Mouse (Mus musculus): ENCODE results near the gene Mkln1. TPM values are rescaled to one million over a fixed set of nuclear protein-coding genes. Genes with fewer than 3 reads are reported as not detected.

Mkln1 gene
- polyA plus RNA-seq, 1 experiment from 2014 or later = 227 TPM

DNA sequence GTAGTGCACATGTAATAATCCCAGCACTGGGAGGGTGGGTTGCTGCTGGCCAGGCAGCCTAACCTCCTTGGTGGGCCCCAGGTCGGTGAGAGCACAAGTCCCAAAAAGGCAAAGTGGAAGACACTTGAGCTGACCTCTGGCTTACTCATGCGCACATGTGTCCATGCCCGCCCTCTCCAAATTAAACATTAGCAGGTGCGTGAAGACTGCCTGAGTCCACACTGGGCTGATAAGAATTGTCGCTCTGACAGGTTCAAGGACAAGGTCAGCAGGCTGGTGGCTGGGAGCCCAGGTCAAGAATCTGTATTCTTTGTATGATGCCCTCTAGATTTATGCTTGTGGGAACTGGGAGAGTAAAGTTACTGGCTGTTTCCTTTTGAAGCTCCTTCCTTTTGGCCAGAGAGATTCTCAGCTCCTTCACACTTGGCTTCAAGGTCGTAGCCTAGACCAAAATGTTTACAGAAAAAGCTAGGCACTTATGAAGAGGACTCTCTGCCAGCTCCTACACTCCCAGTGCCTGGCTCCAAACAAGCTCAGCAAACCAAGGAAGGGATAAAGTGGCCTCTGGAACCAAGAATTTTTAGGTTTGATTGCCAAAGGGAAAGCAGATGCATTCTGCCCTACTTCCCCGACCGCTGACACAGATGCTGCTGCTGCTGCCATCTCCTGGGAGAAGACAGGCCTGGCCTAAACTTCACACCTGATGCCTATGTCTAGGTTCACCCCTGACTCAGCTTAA, 8.1 kb upstream of the Mkln1 start:
- Histone ChIP-seq H3K4me2 (replicated peaks; ENCODE audit: low read depth, low read length) (no peak overlapping the region), H3K27ac (ENCODE audit: low read depth, low read length) (no peak overlapping the region), H3K9ac (ENCODE audit: low read depth, low read length) (no peak overlapping the region), H3K4me1 (replicated peaks; ENCODE audit: control insufficient read depth, insufficient read depth, low read length) (no peaks in the 10 kb centered on the region), H3K9me3 (ENCODE audit: control insufficient read depth, low read length) (no peaks in the 10 kb centered on the region), H3K4me3 (ENCODE audit: low read depth, low read length) (no peak overlapping the region), H3K27me3 (ENCODE audit: control insufficient read depth, insufficient read depth, low read length) (no peaks in the 10 kb centered on the region), H3K36me3 (ENCODE audit: control insufficient read depth, insufficient read depth, low read length) (no peaks in the 10 kb centered on the region)
- DNase-seq (ENCODE audit: low spot score) (no peak), ATAC-seq (ENCODE audit: low FRiP score) (no peak)
- 73% methylated on average over 8 of the region's 8 CpGs for WGBS

DNA sequence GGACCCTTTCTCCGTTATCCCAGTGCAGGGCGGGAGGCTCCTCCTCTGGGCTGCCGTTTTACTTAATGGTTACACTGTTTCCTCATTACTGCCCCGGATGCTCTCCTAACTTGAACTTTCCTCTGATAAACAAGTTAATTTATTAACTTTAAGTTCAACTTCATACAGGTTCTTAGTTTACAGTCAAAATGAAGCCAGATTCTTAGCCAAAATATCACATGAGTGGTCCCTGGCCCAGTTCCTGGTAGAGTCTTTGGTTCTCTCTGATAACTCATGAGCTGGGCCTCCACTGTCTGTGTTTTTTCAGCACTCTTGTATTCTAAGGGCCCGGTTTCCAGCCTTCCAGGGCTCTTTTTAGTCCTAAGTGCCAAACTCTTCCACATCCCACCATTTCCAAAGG, 5.7 kb upstream of the Mkln1 start:
- Histone ChIP-seq H3K27me3 (ENCODE audit: control insufficient read depth, insufficient read depth, low read length) (no peaks in the 10 kb centered on the region), H3K9me3 (ENCODE audit: control insufficient read depth, low read length) (no peaks in the 10 kb centered on the region), H3K4me3 (ENCODE audit: low read depth, low read length) (no peak overlapping the region), H3K27ac (ENCODE audit: low read depth, low read length) (no peak overlapping the region), H3K4me1 (replicated peaks; ENCODE audit: control insufficient read depth, insufficient read depth, low read length) (no peaks in the 10 kb centered on the region), H3K9ac (ENCODE audit: low read depth, low read length) (no peak overlapping the region), H3K4me2 (replicated peaks; ENCODE audit: low read depth, low read length) (no peak overlapping the region), H3K36me3 (ENCODE audit: control insufficient read depth, insufficient read depth, low read length) (no peaks in the 10 kb centered on the region)
- 89% methylated on average over 5 of the region's 5 CpGs for WGBS
- ATAC-seq (ENCODE audit: low FRiP score) (no peak), DNase-seq (ENCODE audit: low spot score) (no peak)

DNA sequence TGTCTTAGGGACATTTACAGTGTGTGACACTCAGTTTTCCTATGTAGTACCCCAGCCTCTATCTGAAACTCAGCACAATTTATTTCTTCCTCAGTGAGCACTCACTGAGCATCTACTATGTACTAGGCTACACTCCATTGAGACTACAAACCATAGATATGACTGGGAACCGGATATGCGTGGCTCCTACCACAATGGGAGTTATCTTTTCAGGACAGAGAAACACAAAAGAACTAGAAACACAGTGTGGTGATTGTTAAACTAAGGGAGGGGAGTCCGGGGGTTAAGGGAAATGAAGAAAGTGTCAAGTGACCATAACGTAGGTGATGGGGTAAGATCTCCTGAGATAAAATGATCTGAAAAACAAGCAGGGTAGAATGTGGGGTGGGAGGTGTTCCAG, 2.4 kb upstream of the Mkln1 start:
- Histone ChIP-seq H3K36me3 (ENCODE audit: control insufficient read depth, insufficient read depth, low read length) (no peaks in the 10 kb centered on the region), H3K4me1 (replicated peaks; ENCODE audit: control insufficient read depth, insufficient read depth, low read length) (no peaks in the 10 kb centered on the region), H3K27ac (ENCODE audit: low read depth, low read length) (no peak overlapping the region), H3K9me3 (ENCODE audit: control insufficient read depth, low read length) (no peaks in the 10 kb centered on the region), H3K9ac (ENCODE audit: low read depth, low read length) (no peak overlapping the region), H3K27me3 (ENCODE audit: control insufficient read depth, insufficient read depth, low read length) (no peaks in the 10 kb centered on the region), H3K4me3 (ENCODE audit: low read depth, low read length) (no peak overlapping the region), H3K4me2 (replicated peaks; ENCODE audit: low read depth, low read length) (no peak overlapping the region)
- ATAC-seq (ENCODE audit: low FRiP score) (no peak), DNase-seq (ENCODE audit: low spot score) (no peak)
- 73% methylated on average over 4 of the region's 4 CpGs for WGBS

DNA sequence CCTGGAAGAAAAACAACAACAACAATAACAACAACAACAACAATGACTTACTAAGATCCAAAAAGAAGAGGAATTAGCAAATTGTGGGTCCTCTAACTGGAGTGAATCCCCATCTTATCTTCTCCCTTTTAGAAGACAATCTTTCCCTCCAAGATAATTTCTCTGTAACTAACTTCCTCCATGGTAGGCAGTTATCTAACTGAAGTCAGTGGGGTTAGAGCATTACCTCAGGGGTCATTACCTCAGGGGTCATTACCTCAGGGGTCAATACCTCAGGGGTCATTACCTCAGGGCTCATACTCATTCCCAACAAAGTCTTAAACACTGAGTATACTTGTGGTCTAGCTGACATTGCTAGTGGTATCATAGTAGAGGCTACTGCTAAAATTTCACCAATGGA, 1.2 kb upstream of the Mkln1 start:
- Histone ChIP-seq H3K27ac (ENCODE audit: low read depth, low read length) (no peak overlapping the region), H3K9me3 (ENCODE audit: control insufficient read depth, low read length) (no peaks in the 10 kb centered on the region), H3K9ac (ENCODE audit: low read depth, low read length) (no peak overlapping the region), H3K4me3 (ENCODE audit: low read depth, low read length) (no peak overlapping the region), H3K4me2 (replicated peaks; ENCODE audit: low read depth, low read length) (no peak overlapping the region), H3K36me3 (ENCODE audit: control insufficient read depth, insufficient read depth, low read length) (no peaks in the 10 kb centered on the region), H3K4me1 (replicated peaks; ENCODE audit: control insufficient read depth, insufficient read depth, low read length) (no peaks in the 10 kb centered on the region), H3K27me3 (ENCODE audit: control insufficient read depth, insufficient read depth, low read length) (no peaks in the 10 kb centered on the region)
- no peak for DNase-seq (ENCODE audit: low spot score)
- ATAC-seq (ENCODE audit: low FRiP score) = no peak

DNA sequence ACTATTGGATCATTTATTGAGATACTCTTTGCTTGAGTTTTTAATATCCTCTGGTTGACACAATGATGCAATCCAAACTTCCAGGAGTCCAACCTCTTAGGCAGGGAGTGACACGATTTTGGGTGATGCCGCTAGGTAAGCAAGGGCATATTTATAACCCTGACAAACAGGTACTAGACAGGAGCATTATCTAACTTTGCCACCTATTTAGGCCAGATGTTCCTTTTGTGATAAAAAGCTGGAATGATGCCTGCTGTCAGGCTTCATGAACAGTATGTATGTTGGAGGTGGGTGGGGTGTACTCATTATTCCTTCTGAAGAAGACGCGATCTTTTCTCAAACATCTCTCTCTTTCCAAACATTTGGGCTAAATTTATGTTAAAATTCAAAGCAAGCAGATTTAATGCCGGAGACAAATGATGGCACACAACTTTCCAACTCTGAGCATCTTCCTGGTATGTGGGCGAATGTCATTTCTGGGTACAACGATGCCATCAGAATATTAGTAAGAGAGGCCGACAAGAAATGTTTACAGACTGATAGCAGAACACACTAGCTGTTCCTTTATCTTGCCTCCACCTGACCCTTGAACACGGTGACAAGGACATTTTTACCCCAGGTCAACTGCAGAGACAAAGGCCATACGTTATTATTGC, 632 bp upstream of the Mkln1 start:
- DNase-seq (ENCODE audit: low spot score) (no peak), ATAC-seq (ENCODE audit: low FRiP score) (no peak)
- Histone ChIP-seq H3K4me1 (replicated peaks; ENCODE audit: control insufficient read depth, insufficient read depth, low read length) (no peaks in the 10 kb centered on the region), H3K4me3 (ENCODE audit: low read depth, low read length) (peak overlapping the region; percentile 97), H3K4me2 (replicated peaks; ENCODE audit: low read depth, low read length) (0 out of 2 replicates have a peak overlapping the region, but pooled peaks have one; percentile 2), H3K9me3 (ENCODE audit: control insufficient read depth, low read length) (no peaks in the 10 kb centered on the region), H3K9ac (ENCODE audit: low read depth, low read length) (no peak overlapping the region), H3K36me3 (ENCODE audit: control insufficient read depth, insufficient read depth, low read length) (no peaks in the 10 kb centered on the region), H3K27ac (ENCODE audit: low read depth, low read length) (no peak overlapping the region), H3K27me3 (ENCODE audit: control insufficient read depth, insufficient read depth, low read length) (no peaks in the 10 kb centered on the region)
- WGBS = 69% methylated on average over 10 of the region's 10 CpGs

DNA sequence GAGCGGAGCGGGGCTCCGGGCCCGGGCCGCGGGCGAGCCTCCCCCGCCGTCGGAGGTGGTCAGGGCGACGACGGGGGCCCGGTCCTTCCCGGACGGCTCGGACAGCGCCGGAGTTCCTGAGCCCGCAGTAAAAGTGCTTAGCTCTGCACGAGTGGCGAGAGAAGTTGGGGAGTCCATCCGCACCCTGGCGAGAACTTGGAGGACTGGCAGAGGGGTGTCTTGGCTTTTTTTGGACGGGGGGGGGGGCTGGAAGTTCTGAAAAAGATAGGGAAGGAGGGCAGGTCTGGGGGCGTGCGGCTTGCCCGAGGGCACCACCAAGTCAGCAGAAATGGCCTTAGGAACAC, 643 bp downstream of the Mkln1 start:
- under 1% methylated on average over 26 of the region's 28 CpGs for WGBS
- H3K27me3 ChIP-seq (ENCODE audit: control insufficient read depth, insufficient read depth, low read length) = no peaks in the 10 kb centered on the region
- peak overlapping the region; percentile 54 for H3K4me2 ChIP-seq (replicated peaks; ENCODE audit: low read depth, low read length)
- peak; percentile 71 for ATAC-seq (ENCODE audit: low FRiP score)
- H3K4me3 ChIP-seq (ENCODE audit: low read depth, low read length) = peak overlapping the region; percentile 97
- peak overlapping the region; percentile 95 for H3K27ac ChIP-seq (ENCODE audit: low read depth, low read length)
- no peaks in the 10 kb centered on the region for H3K4me1 ChIP-seq (replicated peaks; ENCODE audit: control insufficient read depth, insufficient read depth, low read length)
- H3K36me3 ChIP-seq (ENCODE audit: control insufficient read depth, insufficient read depth, low read length) = no peaks in the 10 kb centered on the region
- no peak for DNase-seq (ENCODE audit: low spot score)
- no peaks in the 10 kb centered on the region for H3K9me3 ChIP-seq (ENCODE audit: control insufficient read depth, low read length)
- H3K9ac ChIP-seq (ENCODE audit: low read depth, low read length) = peak overlapping the region; percentile 97

DNA sequence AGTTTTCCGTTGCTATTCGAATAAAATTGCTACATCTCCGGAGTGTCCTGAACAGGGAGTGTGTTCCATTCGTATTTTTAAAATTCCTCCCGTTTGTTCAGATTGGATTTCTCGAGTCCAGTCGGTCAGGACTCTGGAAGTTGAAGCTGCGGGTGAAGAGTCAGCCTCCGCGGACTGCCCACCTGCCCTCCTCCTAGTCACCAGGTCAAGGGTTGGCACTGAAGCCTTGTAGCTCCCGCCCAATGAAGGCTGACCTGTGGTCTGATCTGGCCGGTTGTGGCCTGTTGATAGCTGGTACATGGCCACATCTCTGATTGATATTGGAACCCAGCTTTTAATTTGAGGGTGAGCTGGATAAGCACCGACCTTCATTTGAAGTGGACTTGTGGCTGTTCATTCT, 1.0 kb downstream of the Mkln1 start:
- peak overlapping the region; percentile 54 for H3K4me2 ChIP-seq (replicated peaks; ENCODE audit: low read depth, low read length)
- H3K27ac ChIP-seq (ENCODE audit: low read depth, low read length) = 0 out of 2 replicates have a peak overlapping the region, but pooled peaks have one; percentile 95
- H3K36me3 ChIP-seq (ENCODE audit: control insufficient read depth, insufficient read depth, low read length) = no peaks in the 10 kb centered on the region
- ATAC-seq (ENCODE audit: low FRiP score) (no peak), DNase-seq (ENCODE audit: low spot score) (peak; percentile 40)
- no peaks in the 10 kb centered on the region for H3K4me1 ChIP-seq (replicated peaks; ENCODE audit: control insufficient read depth, insufficient read depth, low read length)
- WGBS = 2% methylated on average over 13 of the region's 13 CpGs
- no peaks in the 10 kb centered on the region for H3K27me3 ChIP-seq (ENCODE audit: control insufficient read depth, insufficient read depth, low read length)
- peak overlapping the region; percentile 97 for H3K9ac ChIP-seq (ENCODE audit: low read depth, low read length)
- H3K9me3 ChIP-seq (ENCODE audit: control insufficient read depth, low read length) = no peaks in the 10 kb centered on the region
- peak overlapping the region; percentile 97 for H3K4me3 ChIP-seq (ENCODE audit: low read depth, low read length)

DNA sequence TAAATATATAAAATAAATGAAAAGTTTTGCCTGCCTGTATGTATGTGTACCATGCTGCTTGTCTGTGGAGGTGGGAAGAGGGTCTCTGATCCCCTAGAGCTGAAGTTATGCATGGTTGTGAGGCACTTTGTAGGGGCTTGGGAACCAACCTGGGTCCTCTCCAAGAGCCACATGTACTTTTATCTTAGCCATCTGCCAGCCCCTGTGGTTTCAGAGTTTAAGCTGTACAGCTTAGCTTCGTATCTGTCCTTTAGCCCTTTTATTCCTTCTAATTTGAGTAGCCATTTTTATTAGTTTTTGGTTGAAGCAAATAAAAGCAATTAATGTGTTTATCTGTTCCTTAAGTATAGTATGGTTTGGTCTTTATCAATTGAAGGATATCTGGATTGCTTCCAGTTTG, 12.5 kb downstream of the Mkln1 start:
- DNase-seq (ENCODE audit: low spot score) (no peak), ATAC-seq (ENCODE audit: low FRiP score) (no peak)
- no peak overlapping the region for H3K9ac ChIP-seq (ENCODE audit: low read depth, low read length)
- no peaks in the 10 kb centered on the region for H3K36me3 ChIP-seq (ENCODE audit: control insufficient read depth, insufficient read depth, low read length)
- no peaks in the 10 kb centered on the region for H3K4me1 ChIP-seq (replicated peaks; ENCODE audit: control insufficient read depth, insufficient read depth, low read length)
- 84% methylated on average over 1 of the region's 1 CpGs for WGBS
- no peaks in the 10 kb centered on the region for H3K9me3 ChIP-seq (ENCODE audit: control insufficient read depth, low read length)
- H3K27ac ChIP-seq (ENCODE audit: low read depth, low read length) = no peak overlapping the region
- no peak overlapping the region for H3K4me3 ChIP-seq (ENCODE audit: low read depth, low read length)
- H3K4me2 ChIP-seq (replicated peaks; ENCODE audit: low read depth, low read length) = no peak overlapping the region
- no peaks in the 10 kb centered on the region for H3K27me3 ChIP-seq (ENCODE audit: control insufficient read depth, insufficient read depth, low read length)

DNA sequence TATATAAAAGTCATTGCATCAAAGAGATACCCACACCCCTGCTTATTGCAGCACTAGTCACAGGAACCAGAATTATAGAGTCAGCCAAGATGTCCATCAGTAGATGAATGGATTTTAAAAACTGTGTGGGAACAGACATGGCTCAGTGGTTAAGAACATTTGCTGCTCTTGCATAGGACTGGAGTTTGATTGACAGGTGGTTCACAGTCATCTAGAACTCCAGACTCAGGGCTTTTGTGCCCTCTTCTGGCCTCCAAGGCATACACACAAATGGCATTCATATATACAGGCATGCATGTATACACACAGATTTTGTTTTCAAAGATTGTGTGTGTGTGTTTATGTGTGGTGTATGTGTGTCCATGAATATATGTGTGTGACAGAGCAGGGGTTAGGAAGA, 14.0 kb downstream of the Mkln1 start:
- Histone ChIP-seq H3K9me3 (ENCODE audit: control insufficient read depth, low read length) (no peaks in the 10 kb centered on the region), H3K4me3 (ENCODE audit: low read depth, low read length) (no peak overlapping the region), H3K9ac (ENCODE audit: low read depth, low read length) (no peak overlapping the region), H3K4me2 (replicated peaks; ENCODE audit: low read depth, low read length) (no peak overlapping the region), H3K36me3 (ENCODE audit: control insufficient read depth, insufficient read depth, low read length) (no peaks in the 10 kb centered on the region), H3K27me3 (ENCODE audit: control insufficient read depth, insufficient read depth, low read length) (no peaks in the 10 kb centered on the region), H3K4me1 (replicated peaks; ENCODE audit: control insufficient read depth, insufficient read depth, low read length) (no peaks in the 10 kb centered on the region), H3K27ac (ENCODE audit: low read depth, low read length) (no peak overlapping the region)
- peak; percentile 17; the same call in 1 of the 2 replicates for ATAC-seq (ENCODE audit: low FRiP score)
- peak; percentile 28 for DNase-seq (ENCODE audit: low spot score)

Data from hindbrain, embryonic 11.5 days (tissue).